Mouse (Mus musculus) olfactory bulb, adult 2 months (tissue): Measurements from ENCODE around the gene Abcb9.

Experiments used
- CTCF ChIP-seq: fragments of 200-500 bp; IDR thresholded peaks from 2 replicates; pipeline ENCODE4 v1.5.1; 2012; ENCODE audit warnings: low read depth, mild to moderate bottlenecking, low read length, moderate library complexity; ENCODE audit not compliant: insufficient read depth
- POLR2A ChIP-seq: fragments of 200-500 bp; IDR thresholded peaks from 2 replicates; pipeline ENCODE4 v1.6.1; 2012; ENCODE audit warnings: mild to moderate bottlenecking, low read depth, low read length, moderate library complexity; ENCODE audit not compliant: insufficient read depth

DNA sequence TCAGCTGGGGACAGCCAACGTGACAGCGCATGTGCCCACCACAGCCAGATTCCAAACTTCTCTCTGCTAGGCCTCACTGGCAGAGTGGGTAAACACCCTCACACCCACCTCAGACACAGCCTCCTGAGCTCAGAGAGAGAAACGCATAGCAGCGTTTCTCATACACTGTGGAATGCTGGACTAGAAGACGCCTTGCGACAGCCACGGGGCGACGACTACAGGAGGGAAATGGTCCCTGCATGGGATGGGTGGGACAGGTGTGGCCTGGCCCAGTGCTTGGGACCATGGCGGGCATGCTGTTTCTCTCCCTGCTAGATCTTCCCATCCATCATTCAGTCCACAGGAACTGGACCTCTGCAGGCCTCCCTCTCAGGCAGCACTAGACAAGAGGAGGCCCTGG lies 13.2 kb downstream of the Abcb9 start:
- TF ChIP-seq POLR2A (no peak), CTCF (no peak)
